Mouse (Mus musculus) E14TG2a.4 (cell line): ENCODE measurements around the gene Gm3646.

Source experiments
- H3K27me3 ChIP-seq: 2 replicates; pipeline ENCODE4 v1.6.1; 2014; ENCODE audit warnings: low read length, control low read depth; ENCODE audit not compliant: insufficient read depth
- H3K36me3 ChIP-seq: 2 replicates; pipeline ENCODE4 v1.6.1; 2014; ENCODE audit warnings: low read length, control low read depth; ENCODE audit not compliant: insufficient read depth
- H3K4me1 ChIP-seq: replicated peaks from 2 replicates; pipeline ENCODE4 v1.6.1; 2014; ENCODE audit warnings: low read depth, low read length, control low read depth
- H3K4me3 ChIP-seq: replicated peaks from 2 replicates; pipeline ENCODE4 v1.5.1; 2014; ENCODE audit warnings: mild to moderate bottlenecking, low read length
- H3K9me3 ChIP-seq: 2 replicates; pipeline ENCODE4 v1.6.1; 2014; ENCODE audit warnings: low read length, control low read depth
- CTCF ChIP-seq: conservative IDR thresholded peaks from 2 replicates; pipeline ENCODE4 v1.5.1; 2014; ENCODE audit warnings: low read length
- NANOG ChIP-seq: IDR thresholded peaks from 2 replicates; pipeline ENCODE4 v1.6.1; 2014; ENCODE audit warnings: borderline replicate concordance, low read length, mixed read lengths
- POU5F1 ChIP-seq: IDR thresholded peaks from 2 replicates; pipeline ENCODE4 v1.6.1; 2014; ENCODE audit warnings: low read length, borderline replicate concordance

The Gm3646 gene

GRCm38 (mm10) chr1:39838487-39839169 lies 33.5 kb upstream of the Gm3646 start:
- Histone ChIP-seq H3K36me3 (no peaks in the 10 kb centered on the region), H3K9me3 (no peaks in the 10 kb centered on the region; the same call in 1 of the 2 replicates), H3K4me1 (peaks cover 15% of the 10 kb centered on the region), H3K27me3 (peaks cover 11% of the 10 kb centered on the region; the same call in 1 of the 2 replicates), H3K4me3 (no peak overlapping the region)
- no peak for TF ChIP-seq NANOG

DNA sequence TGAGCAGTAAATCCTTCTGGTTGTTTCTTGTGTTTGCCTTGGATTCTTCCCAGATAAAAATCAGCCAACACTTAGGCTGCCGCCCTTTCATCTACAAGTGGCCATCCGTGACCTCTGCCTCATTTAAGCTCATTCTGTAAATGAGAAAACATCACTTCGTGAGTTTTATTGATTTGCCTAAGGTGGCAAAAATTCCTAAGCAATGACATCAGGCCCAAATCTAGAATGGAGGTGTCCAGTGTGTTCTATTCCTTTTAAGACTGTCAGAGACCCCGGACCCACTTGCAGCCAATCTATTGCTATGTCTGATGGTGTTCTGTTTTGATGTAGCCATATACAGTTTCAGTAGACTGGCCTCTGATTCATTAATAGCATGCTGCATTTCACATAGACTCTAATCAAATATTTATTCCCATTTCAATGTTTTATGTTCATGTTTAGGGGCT lies 26.5 kb upstream of the Gm3646 start:
- H3K36me3 ChIP-seq = no peaks in the 10 kb centered on the region
- H3K4me1 ChIP-seq = no peaks in the 10 kb centered on the region
- H3K27me3 ChIP-seq = peaks cover 14% of the 10 kb centered on the region
- no peaks in the 10 kb centered on the region; the same call in 1 of the 2 replicates for H3K9me3 ChIP-seq
- H3K4me3 ChIP-seq = no peak overlapping the region
- TF ChIP-seq NANOG (no peak), POU5F1 (no peak), CTCF (no peak)

GRCm38 (mm10) chr1:39830786-39831593 lies 25.9 kb upstream of the Gm3646 start:
- no peaks in the 10 kb centered on the region; the same call in 1 of the 2 replicates for H3K9me3 ChIP-seq
- no peak for TF ChIP-seq POU5F1
- TF ChIP-seq CTCF = no peak
- no peak for TF ChIP-seq NANOG
- no peaks in the 10 kb centered on the region for H3K4me1 ChIP-seq
- H3K27me3 ChIP-seq = peaks cover 10% of the 10 kb centered on the region; the same call in 1 of the 2 replicates
- no peak overlapping the region for H3K4me3 ChIP-seq
- no peaks in the 10 kb centered on the region for H3K36me3 ChIP-seq

- Histone ChIP-seq H3K9me3 (no peaks in the 10 kb centered on the region), H3K4me3 (no peak overlapping the region), H3K27me3 (no peaks in the 10 kb centered on the region), H3K36me3 (no peaks in the 10 kb centered on the region), H3K4me1 (no peaks in the 10 kb centered on the region)
- TF ChIP-seq NANOG = no peak
- TF ChIP-seq POU5F1 = no peak
- TF ChIP-seq CTCF = no peak
Measured at GRCm38 (mm10) chr1:39824902-39825301, 19.8 kb upstream of the Gm3646 start.

- Histone ChIP-seq H3K27me3 (no peaks in the 10 kb centered on the region), H3K4me3 (no peak overlapping the region), H3K36me3 (no peaks in the 10 kb centered on the region), H3K9me3 (no peaks in the 10 kb centered on the region), H3K4me1 (no peaks in the 10 kb centered on the region)
- TF ChIP-seq NANOG (no peak), POU5F1 (no peak), CTCF (no peak)
Measured at GRCm38 (mm10) chr1:39824240-39824639, 19.1 kb upstream of the Gm3646 start.

DNA sequence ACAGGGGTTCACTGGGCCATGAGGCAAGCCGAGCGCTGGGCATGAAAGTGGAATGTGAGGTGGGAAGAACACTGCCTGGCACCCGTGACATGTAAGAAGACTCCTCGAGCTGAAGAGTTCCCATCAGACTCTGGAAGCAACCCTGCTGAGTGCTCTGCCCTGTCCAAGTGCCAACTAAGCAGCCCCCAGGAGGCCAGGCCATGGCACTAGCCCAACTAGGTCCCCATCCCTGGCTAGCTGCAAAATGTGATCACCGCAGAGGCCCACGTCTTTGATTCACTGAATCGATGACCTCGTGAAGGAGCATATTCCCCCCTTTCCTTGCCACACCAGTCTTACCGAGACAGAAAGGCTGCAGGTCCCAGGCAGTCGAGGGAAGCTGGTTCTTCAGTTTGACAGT lies 14.5 kb upstream of the Gm3646 start:
- Histone ChIP-seq H3K9me3 (no peaks in the 10 kb centered on the region), H3K36me3 (no peaks in the 10 kb centered on the region), H3K4me3 (no peak overlapping the region), H3K4me1 (no peaks in the 10 kb centered on the region), H3K27me3 (no peaks in the 10 kb centered on the region)
- TF ChIP-seq NANOG (no peak), CTCF (no peak), POU5F1 (no peak)

DNA sequence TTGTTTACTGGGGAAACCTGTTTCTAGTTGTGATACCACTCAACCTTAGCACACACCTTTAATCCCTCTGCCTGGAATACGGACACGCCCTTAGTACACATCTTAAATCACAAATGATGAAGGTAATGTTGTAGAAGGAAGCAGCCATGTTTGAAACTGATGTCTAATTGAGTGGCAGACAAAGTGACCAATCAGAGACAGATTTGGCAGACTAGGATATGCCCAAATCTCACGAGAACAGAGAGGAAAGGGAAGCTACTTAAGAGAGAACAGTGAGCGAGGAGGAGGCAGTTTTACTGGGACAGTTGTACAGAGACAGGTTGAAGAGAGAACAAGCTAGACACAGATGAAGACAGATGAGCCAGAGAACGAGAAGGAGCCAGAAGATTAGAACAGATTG lies 10.6 kb upstream of the Gm3646 start:
- no peaks in the 10 kb centered on the region for H3K4me1 ChIP-seq
- no peaks in the 10 kb centered on the region for H3K36me3 ChIP-seq
- H3K27me3 ChIP-seq = no peaks in the 10 kb centered on the region
- no peak overlapping the region for H3K4me3 ChIP-seq
- H3K9me3 ChIP-seq = 0 out of 2 replicates have a peak, but pooled peaks cover 3% of the 10 kb centered on the region
- TF ChIP-seq POU5F1 = no peak
- TF ChIP-seq NANOG = no peak
- no peak for TF ChIP-seq CTCF

DNA sequence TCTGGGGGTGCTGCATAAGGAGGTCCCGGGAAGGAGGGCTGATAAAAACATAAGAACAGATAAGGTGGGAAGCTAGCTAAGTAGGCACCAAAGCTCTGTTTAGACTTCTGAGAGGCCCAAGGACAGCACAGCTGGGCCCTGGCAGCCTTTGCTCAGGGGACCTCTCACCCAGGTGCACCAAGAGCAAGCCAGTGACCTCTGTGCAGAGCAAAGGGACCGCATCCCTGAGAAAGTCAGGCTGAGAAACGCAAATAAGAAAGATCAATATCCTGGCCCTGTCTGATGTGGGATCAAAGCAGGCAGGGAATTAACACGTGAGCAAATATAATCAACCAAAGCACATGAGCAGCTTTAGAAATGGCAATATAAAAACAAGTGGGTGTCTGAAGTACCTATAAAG lies 7.9 kb upstream of the Gm3646 start:
- no peak for TF ChIP-seq CTCF
- no peak for TF ChIP-seq NANOG
- TF ChIP-seq POU5F1 = no peak

More for the DNA sequence above, 7.9 kb upstream of the Gm3646 start:
- no peak overlapping the region for H3K4me3 ChIP-seq
- peaks cover 9% of the 10 kb centered on the region; the same call in 1 of the 2 replicates for H3K9me3 ChIP-seq
- H3K36me3 ChIP-seq = no peaks in the 10 kb centered on the region
- H3K4me1 ChIP-seq = no peaks in the 10 kb centered on the region
- no peaks in the 10 kb centered on the region for H3K27me3 ChIP-seq
